Mouse (Mus musculus) embryonic facial prominence, embryonic 12.5 days (tissue): ENCODE measurements around the gene Taz. TPM values are rescaled to one million over a fixed set of nuclear protein-coding genes. Genes with fewer than 3 reads are reported as not detected.

Source experiments
- ATAC-seq: fragments of 200-750 bp; cut with Nextera tagmentation; 2 replicates; pipeline ENCODE4 v1.8.0; 2017; ENCODE audit not compliant: insufficient number of reproducible peaks, insufficient read depth, low FRiP score, low TSS enrichment
- H3K27ac ChIP-seq: fragments of 300-500 bp; sonication (generic); 2 replicates; pipeline ENCODE4 v1.5.1; 2016; ENCODE audit warnings: mild to moderate bottlenecking
- H3K27me3 ChIP-seq: fragments of 300-500 bp; sonication (generic); 2 replicates; pipeline ENCODE4 v1.6.1; 2016; ENCODE audit warnings: mild to moderate bottlenecking, moderate library complexity
- H3K36me3 ChIP-seq: fragments of 300-500 bp; sonication (generic); 2 replicates; pipeline ENCODE4 v1.6.1; 2016; ENCODE audit warnings: mild to moderate bottlenecking
- H3K4me1 ChIP-seq: fragments of 300-500 bp; sonication (generic); 2 replicates; pipeline ENCODE4 v1.6.1; 2016
- H3K4me2 ChIP-seq: fragments of 300-500 bp; sonication (generic); replicated peaks from 2 replicates; pipeline ENCODE4 v1.6.1; 2016; ENCODE audit warnings: mild to moderate bottlenecking, moderate library complexity
- H3K4me3 ChIP-seq: fragments of 300-500 bp; sonication (generic); 2 replicates; pipeline ENCODE4 v1.5.1; 2016; ENCODE audit warnings: mild to moderate bottlenecking
- H3K9ac ChIP-seq: fragments of 300-500 bp; sonication (generic); 2 replicates; pipeline ENCODE4 v1.6.1; 2016; ENCODE audit warnings: mild to moderate bottlenecking, moderate library complexity
- H3K9me3 ChIP-seq: fragments of 300-500 bp; sonication (generic); 2 replicates; pipeline ENCODE4 v1.6.1; 2016; ENCODE audit warnings: mild to moderate bottlenecking, moderate library complexity
- WGBS: fragments of 180-500 bp; shearing (Covaris S2); methylation state at CpG from one replicate; pipeline ENCODE4 v1.1.7; 2016; 5-methylcytosine and 5-hydroxymethylcytosine counted together
- microRNA-seq: library from miRNA; unstranded; fragments of <30 nt; microRNA quantifications from one replicate; pipeline ENCODE4, GENCODE M21; 2017
- polyA plus RNA-seq: library from polyadenylated mRNA; unstranded; fragments of >200 nt; fragmentation: Nextera tagmentation; extraction: Ambion mirVana; gene quantifications from 2 replicates; pipeline ENCODE4 v1.2.1, GENCODE M21; 2016

Taz gene
- polyA plus RNA-seq, 1 experiment from 2014 or later = 85.7 TPM

- Histone ChIP-seq H3K27me3 (no peaks in the 10 kb centered on the region), H3K27ac (peak overlapping the region; percentile 63; the same call in 1 of the 2 replicates), H3K36me3 (0 out of 2 replicates have a peak, but pooled peaks cover 3% of the 10 kb centered on the region), H3K9ac (peak overlapping the region; percentile 53), H3K4me2 (peak overlapping the region; percentile 60), H3K9me3 (no peaks in the 10 kb centered on the region), H3K4me3 (peak overlapping the region; percentile 49), H3K4me1 (peaks cover 12% of the 10 kb centered on the region; the same call in 1 of the 2 replicates)
- WGBS = 23% methylated on average over 10 of the region's 10 CpGs
- peak; percentile 35; the same call in 1 of the 2 replicates for ATAC-seq
These were observed 47.5 kb downstream of the Taz start for GRCm38 (mm10) chrX:74329215-74329671.

- Histone ChIP-seq H3K27me3 (no peaks in the 10 kb centered on the region), H3K36me3 (0 out of 2 replicates have a peak, but pooled peaks cover 3% of the 10 kb centered on the region), H3K9ac (0 out of 2 replicates have a peak overlapping the region, but pooled peaks have one; percentile 7), H3K4me3 (peak overlapping the region; percentile 49), H3K4me2 (peak overlapping the region; percentile 60), H3K27ac (peak overlapping the region; percentile 46; the same call in 1 of the 2 replicates), H3K9me3 (no peaks in the 10 kb centered on the region), H3K4me1 (peaks cover 12% of the 10 kb centered on the region; the same call in 1 of the 2 replicates)
- 54% methylated on average over 2 of the region's 2 CpGs for WGBS
- no peak for ATAC-seq
These were observed 48.6 kb downstream of the Taz start for GRCm38 (mm10) chrX:74330166-74330930.

Small RNA genes lying within 50 kb of the gene (microRNA-seq; reads per million reads assigned to microRNA genes)
- gene Mir7091 (0.73 reads per million), gene Mir7092 (not detected)

Other genes with a start within 250 kb of the Taz start
- gene Opn1mw, start 154.4 kb upstream of the Taz start, polyA plus RNA-seq = not detected in 2 replicates
- gene Mecp2, start 146.5 kb upstream of the Taz start, polyA plus RNA-seq = 14.8 and 15.6 TPM in 2 replicates
- gene Tex28, start 114.1 kb upstream of the Taz start, polyA plus RNA-seq = not detected in 2 replicates
- gene Tktl1, start 104.7 kb upstream of the Taz start, polyA plus RNA-seq = 0.08 TPM in 1 of 2 replicates, not detected in the other
- gene Flna, start 32.1 kb upstream of the Taz start, polyA plus RNA-seq = 359 and 360 TPM in 2 replicates
- gene Emd, start 27.2 kb upstream of the Taz start, polyA plus RNA-seq = 21.9 and 24.4 TPM in 2 replicates
- 745 and 775 TPM in 2 replicates for gene Rpl10, start 11.1 kb upstream of the Taz start, polyA plus RNA-seq
- gene Dnase1l1, start 425 bp downstream of the Taz start, polyA plus RNA-seq = 9.1 and 9.6 TPM in 2 replicates
- 114 and 120 TPM in 2 replicates for gene Atp6ap1, start 15.2 kb downstream of the Taz start, polyA plus RNA-seq
- 305 and 323 TPM in 2 replicates for gene Gdi1, start 23.1 kb downstream of the Taz start, polyA plus RNA-seq
- 66.3 and 68.5 TPM in 2 replicates for gene Fam50a, start 31.1 kb downstream of the Taz start, polyA plus RNA-seq
- 25.1 and 31.1 TPM in 2 replicates for gene Plxna3, start 47.2 kb downstream of the Taz start, polyA plus RNA-seq
- gene Lage3, start 71.7 kb downstream of the Taz start, polyA plus RNA-seq = 114 and 122 TPM in 2 replicates
- 62.1 and 62.2 TPM in 2 replicates for gene Ubl4a, start 91.3 kb downstream of the Taz start, polyA plus RNA-seq
- gene Slc10a3, start 91.4 kb downstream of the Taz start, polyA plus RNA-seq = 16.4 and 18.2 TPM in 2 replicates
- 34.2 and 34.3 TPM in 2 replicates for gene Fam3a, start 111.4 kb downstream of the Taz start, polyA plus RNA-seq
- 19.4 and 20.0 TPM in 2 replicates for gene Ikbkg, start 111.4 kb downstream of the Taz start, polyA plus RNA-seq
- 47.6 and 51.3 TPM in 2 replicates for gene G6pdx, start 147.3 kb downstream of the Taz start, polyA plus RNA-seq
- not detected in 2 replicates for gene Gm6880, start 199.5 kb downstream of the Taz start, polyA plus RNA-seq